Mouse (Mus musculus): ENCODE measurements around the gene Grin2b. TPM values are rescaled to one million over a fixed set of nuclear protein-coding genes. Genes with fewer than 3 reads are reported as not detected.
"Not testable (repeated sequence)": the region's sequence is repeated elsewhere in the genome, so short reads cannot be mapped to it uniquely, and the experiment has no call there.

Gene Grin2b
- polyA plus RNA-seq, 1 experiment from 2014 or later, result 87.8 TPM

DNA sequence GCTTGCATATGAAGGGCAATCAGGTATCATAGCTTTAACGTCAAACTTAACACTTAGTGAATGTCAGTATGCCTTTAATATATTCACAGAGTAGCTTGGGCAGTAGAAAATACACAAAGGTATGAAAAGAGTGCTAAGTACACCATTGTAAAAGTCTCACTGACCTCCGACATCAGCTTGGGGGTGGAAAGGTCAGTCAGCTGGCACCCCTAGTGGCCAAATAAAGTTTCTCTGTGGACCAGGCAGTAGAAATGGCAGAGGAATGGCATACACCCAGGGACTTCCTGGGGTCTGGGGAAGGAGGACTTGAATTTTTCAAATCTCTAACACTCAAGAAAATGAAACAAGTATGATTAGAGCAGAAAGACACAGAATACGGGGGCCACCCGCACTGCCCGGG, 339.8 kb downstream of the Grin2b start:
- no peaks in the 10 kb centered on the region for H3K9me3 ChIP-seq (ENCODE audit: control insufficient read depth, low read length)
- 61% methylated on average over 5 of the region's 5 CpGs for WGBS
- ATAC-seq (ENCODE audit: low read depth), result no peak

GRCm38 (mm10) chr6:135832041-135832440, 341.3 kb downstream of the Grin2b start:
- no peak overlapping the region for H3K4me2 ChIP-seq (ENCODE audit: low read depth, low read length)
- no peak for ATAC-seq (ENCODE audit: low read depth)
- no peaks in the 10 kb centered on the region for H3K36me3 ChIP-seq (ENCODE audit: control insufficient read depth, insufficient read depth, low read length)
- no peaks in the 10 kb centered on the region; the same call in 1 of the 2 replicates for H3K4me1 ChIP-seq (ENCODE audit: control insufficient read depth, insufficient read depth, low read length)
- no peaks in the 10 kb centered on the region for H3K27me3 ChIP-seq (ENCODE audit: control insufficient read depth, insufficient read depth, low read length)
- H3K9me3 ChIP-seq (ENCODE audit: control insufficient read depth, low read length), result no peaks in the 10 kb centered on the region
- 87% methylated on average over 3 of the region's 3 CpGs for WGBS
- H3K9ac ChIP-seq (replicated peaks; ENCODE audit: low read depth, low read length), result no peak overlapping the region
- H3K4me3 ChIP-seq (ENCODE audit: low read depth, low read length), result no peak overlapping the region
- no peak overlapping the region for H3K27ac ChIP-seq (ENCODE audit: low read depth, low read length)

More for the DNA sequence above, 339.8 kb downstream of the Grin2b start:
- H3K27me3 ChIP-seq (ENCODE audit: control insufficient read depth, insufficient read depth, low read length), result no peaks in the 10 kb centered on the region
- no peaks in the 10 kb centered on the region for H3K36me3 ChIP-seq (ENCODE audit: control insufficient read depth, insufficient read depth, low read length)
- no peak overlapping the region for H3K4me2 ChIP-seq (ENCODE audit: low read depth, low read length)
- no peaks in the 10 kb centered on the region; the same call in 1 of the 2 replicates for H3K4me1 ChIP-seq (ENCODE audit: control insufficient read depth, insufficient read depth, low read length)
- no peak overlapping the region for H3K4me3 ChIP-seq (ENCODE audit: low read depth, low read length)
- no peak overlapping the region for H3K9ac ChIP-seq (replicated peaks; ENCODE audit: low read depth, low read length)
- H3K27ac ChIP-seq (ENCODE audit: low read depth, low read length), result no peak overlapping the region

DNA sequence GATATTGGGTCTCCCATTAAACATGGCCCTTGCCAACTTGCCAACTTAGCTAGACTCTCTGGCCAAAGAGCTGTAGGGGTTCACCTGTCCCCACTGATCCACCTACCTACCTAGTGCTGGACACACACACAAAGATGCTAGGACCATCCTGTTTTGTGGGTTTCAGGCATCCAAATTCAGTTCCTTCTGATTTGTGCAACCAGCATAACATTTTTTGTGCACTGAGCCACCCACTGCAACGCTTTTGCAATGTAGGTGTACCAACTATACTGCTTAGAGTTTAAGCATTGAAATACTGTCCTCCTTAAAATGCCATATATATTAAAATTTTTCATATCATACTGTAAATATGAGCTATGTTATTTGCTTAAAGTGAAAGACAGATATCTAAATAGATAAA, 342.3 kb downstream of the Grin2b start:
- WGBS, result 94% methylated on average over 1 of the region's 1 CpGs
- no peak overlapping the region for H3K9ac ChIP-seq (replicated peaks; ENCODE audit: low read depth, low read length)
- no peaks in the 10 kb centered on the region for H3K4me1 ChIP-seq (ENCODE audit: control insufficient read depth, insufficient read depth, low read length)
- no peak overlapping the region for H3K27ac ChIP-seq (ENCODE audit: low read depth, low read length)
- H3K9me3 ChIP-seq (ENCODE audit: control insufficient read depth, low read length), result no peaks in the 10 kb centered on the region
- H3K36me3 ChIP-seq (ENCODE audit: control insufficient read depth, insufficient read depth, low read length), result no peaks in the 10 kb centered on the region
- H3K27me3 ChIP-seq (ENCODE audit: control insufficient read depth, insufficient read depth, low read length), result no peaks in the 10 kb centered on the region
- H3K4me2 ChIP-seq (ENCODE audit: low read depth, low read length), result no peak overlapping the region
- ATAC-seq (ENCODE audit: low read depth), result no peak
- no peak overlapping the region for H3K4me3 ChIP-seq (ENCODE audit: low read depth, low read length)

GRCm38 (mm10) chr6:135829458-135829857, 343.9 kb downstream of the Grin2b start:
- H3K9ac ChIP-seq (replicated peaks; ENCODE audit: low read depth, low read length), result no peak overlapping the region
- no peaks in the 10 kb centered on the region for H3K27me3 ChIP-seq (ENCODE audit: control insufficient read depth, insufficient read depth, low read length)
- H3K4me3 ChIP-seq (ENCODE audit: low read depth, low read length), result no peak overlapping the region
- H3K27ac ChIP-seq (ENCODE audit: low read depth, low read length), result no peak overlapping the region
- no peaks in the 10 kb centered on the region for H3K9me3 ChIP-seq (ENCODE audit: control insufficient read depth, low read length)
- no peaks in the 10 kb centered on the region for H3K36me3 ChIP-seq (ENCODE audit: control insufficient read depth, insufficient read depth, low read length)
- WGBS, result 59% methylated on average over 7 of the region's 7 CpGs
- no peaks in the 10 kb centered on the region for H3K4me1 ChIP-seq (ENCODE audit: control insufficient read depth, insufficient read depth, low read length)
- no peak overlapping the region for H3K4me2 ChIP-seq (ENCODE audit: low read depth, low read length)
- no peak for ATAC-seq (ENCODE audit: low read depth)

DNA sequence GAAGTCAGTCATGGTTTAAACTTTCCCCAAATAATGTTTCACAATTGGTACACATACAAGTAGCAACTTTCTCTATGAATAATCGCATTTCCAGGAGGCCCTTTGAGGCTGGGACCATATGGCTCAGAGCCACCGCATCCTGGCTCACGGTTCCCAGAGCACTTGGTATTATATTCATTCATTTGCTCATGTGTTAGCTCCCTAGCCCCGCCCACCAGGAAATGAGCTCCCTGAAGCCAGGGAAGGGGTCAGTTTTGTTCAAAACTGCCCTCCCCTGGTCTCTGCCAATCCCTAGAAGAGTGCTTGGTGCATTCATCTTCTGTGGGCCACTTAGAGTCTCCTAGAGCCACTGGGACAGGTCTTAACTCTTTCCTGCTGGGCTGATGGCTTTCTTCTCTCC, 344.3 kb downstream of the Grin2b start:
- H3K4me3 ChIP-seq (ENCODE audit: low read depth, low read length), result no peak overlapping the region
- H3K4me1 ChIP-seq (ENCODE audit: control insufficient read depth, insufficient read depth, low read length), result no peaks in the 10 kb centered on the region
- ATAC-seq (ENCODE audit: low read depth), result no peak
- no peaks in the 10 kb centered on the region for H3K9me3 ChIP-seq (ENCODE audit: control insufficient read depth, low read length)
- no peak overlapping the region for H3K27ac ChIP-seq (ENCODE audit: low read depth, low read length)
- H3K27me3 ChIP-seq (ENCODE audit: control insufficient read depth, insufficient read depth, low read length), result no peaks in the 10 kb centered on the region
- H3K36me3 ChIP-seq (ENCODE audit: control insufficient read depth, insufficient read depth, low read length), result no peaks in the 10 kb centered on the region
- 53% methylated on average over 4 of the region's 4 CpGs for WGBS
- H3K9ac ChIP-seq (replicated peaks; ENCODE audit: low read depth, low read length), result no peak overlapping the region
- H3K4me2 ChIP-seq (ENCODE audit: low read depth, low read length), result no peak overlapping the region

GRCm38 (mm10) chr6:135827942-135828341, 345.4 kb downstream of the Grin2b start:
- no peaks in the 10 kb centered on the region for H3K36me3 ChIP-seq (ENCODE audit: control insufficient read depth, insufficient read depth, low read length)
- no peaks in the 10 kb centered on the region for H3K9me3 ChIP-seq (ENCODE audit: control insufficient read depth, low read length)
- 19% methylated on average over 4 of the region's 4 CpGs for WGBS
- H3K27me3 ChIP-seq (ENCODE audit: control insufficient read depth, insufficient read depth, low read length), result no peaks in the 10 kb centered on the region
- no peak overlapping the region for H3K27ac ChIP-seq (ENCODE audit: low read depth, low read length)
- H3K4me3 ChIP-seq (ENCODE audit: low read depth, low read length), result no peak overlapping the region
- no peak overlapping the region for H3K9ac ChIP-seq (replicated peaks; ENCODE audit: low read depth, low read length)
- ATAC-seq (ENCODE audit: low read depth), result no peak
- H3K4me1 ChIP-seq (ENCODE audit: control insufficient read depth, insufficient read depth, low read length), result no peaks in the 10 kb centered on the region
- no peak overlapping the region for H3K4me2 ChIP-seq (ENCODE audit: low read depth, low read length)

DNA sequence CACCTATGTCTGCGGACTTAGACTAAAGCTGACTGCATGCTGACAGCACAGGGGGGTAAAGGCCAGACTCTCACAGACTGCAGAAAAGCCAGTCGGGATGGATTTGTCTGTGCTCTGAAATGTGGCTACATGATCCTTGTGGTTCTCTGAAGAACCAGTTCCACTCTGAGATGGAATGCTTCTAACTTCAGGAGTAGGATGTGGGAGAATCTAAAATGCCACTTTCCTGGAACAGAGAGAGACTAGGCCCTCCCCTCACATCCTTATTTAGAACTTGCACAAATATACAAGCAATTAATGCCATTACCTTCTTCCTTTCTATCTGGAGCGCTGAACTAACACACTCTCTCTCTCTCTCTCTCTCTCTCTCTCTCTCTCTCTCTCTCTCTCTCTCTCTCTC, 346.0 kb downstream of the Grin2b start:
- H3K4me3 ChIP-seq (ENCODE audit: low read depth, low read length), result no peak overlapping the region
- H3K27me3 ChIP-seq (ENCODE audit: control insufficient read depth, insufficient read depth, low read length), result no peaks in the 10 kb centered on the region
- no peak overlapping the region for H3K9ac ChIP-seq (replicated peaks; ENCODE audit: low read depth, low read length)
- no peaks in the 10 kb centered on the region for H3K4me1 ChIP-seq (ENCODE audit: control insufficient read depth, insufficient read depth, low read length)
- H3K36me3 ChIP-seq (ENCODE audit: control insufficient read depth, insufficient read depth, low read length), result no peaks in the 10 kb centered on the region
- no peak overlapping the region for H3K27ac ChIP-seq (ENCODE audit: low read depth, low read length)
- no peaks in the 10 kb centered on the region for H3K9me3 ChIP-seq (ENCODE audit: control insufficient read depth, low read length)
- no peak for ATAC-seq (ENCODE audit: low read depth)
- H3K4me2 ChIP-seq (ENCODE audit: low read depth, low read length), result no peak overlapping the region
- WGBS, result 93% methylated on average over 3 of the region's 3 CpGs

- H3K27ac ChIP-seq (ENCODE audit: low read depth, low read length); H3K36me3 ChIP-seq (ENCODE audit: control insufficient read depth, insufficient read depth, low read length); H3K9ac ChIP-seq (replicated peaks; ENCODE audit: low read depth, low read length); H3K9me3 ChIP-seq (ENCODE audit: control insufficient read depth, low read length); ATAC-seq (ENCODE audit: low read depth); H3K4me3 ChIP-seq (ENCODE audit: low read depth, low read length); H3K4me1 ChIP-seq (ENCODE audit: control insufficient read depth, insufficient read depth, low read length); H3K27me3 ChIP-seq (ENCODE audit: control insufficient read depth, insufficient read depth, low read length); H3K4me2 ChIP-seq (ENCODE audit: low read depth, low read length): not testable (repeated sequence)
- WGBS, result 98% methylated on average over 7 of the region's 7 CpGs
These were observed 346.5 kb downstream of the Grin2b start for GRCm38 (mm10) chr6:135826776-135827175.

DNA sequence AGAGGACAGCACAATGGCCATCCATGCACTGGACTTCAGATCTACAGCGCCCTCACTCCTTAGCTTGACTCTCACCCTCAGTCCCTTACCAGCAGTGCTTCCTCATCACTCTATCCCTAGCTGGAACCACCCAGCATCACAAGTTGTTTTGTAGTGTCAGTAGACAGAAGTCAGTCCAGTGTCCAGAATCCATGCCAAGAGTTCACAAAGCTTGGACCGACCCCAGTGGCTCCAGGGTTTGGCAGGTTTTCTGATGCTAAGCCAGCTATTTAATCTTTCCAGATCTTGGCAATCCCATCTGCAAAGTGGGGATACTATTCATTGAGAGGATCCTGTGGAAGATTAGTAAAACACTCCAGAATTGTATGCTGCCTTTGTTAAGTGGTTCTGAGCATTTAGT, 355.9 kb downstream of the Grin2b start:
- Histone ChIP-seq H3K27ac (ENCODE audit: low read depth, low read length) (no peak overlapping the region), H3K4me1 (ENCODE audit: control insufficient read depth, insufficient read depth, low read length) (no peaks in the 10 kb centered on the region), H3K27me3 (ENCODE audit: control insufficient read depth, insufficient read depth, low read length) (no peaks in the 10 kb centered on the region), H3K9ac (replicated peaks; ENCODE audit: low read depth, low read length) (no peak overlapping the region), H3K9me3 (ENCODE audit: control insufficient read depth, low read length) (no peaks in the 10 kb centered on the region), H3K4me2 (ENCODE audit: low read depth, low read length) (no peak overlapping the region), H3K4me3 (ENCODE audit: low read depth, low read length) (no peak overlapping the region), H3K36me3 (ENCODE audit: control insufficient read depth, insufficient read depth, low read length) (no peaks in the 10 kb centered on the region)
- 95% methylated on average over 2 of the region's 2 CpGs for WGBS
- no peak for ATAC-seq (ENCODE audit: low read depth)

DNA sequence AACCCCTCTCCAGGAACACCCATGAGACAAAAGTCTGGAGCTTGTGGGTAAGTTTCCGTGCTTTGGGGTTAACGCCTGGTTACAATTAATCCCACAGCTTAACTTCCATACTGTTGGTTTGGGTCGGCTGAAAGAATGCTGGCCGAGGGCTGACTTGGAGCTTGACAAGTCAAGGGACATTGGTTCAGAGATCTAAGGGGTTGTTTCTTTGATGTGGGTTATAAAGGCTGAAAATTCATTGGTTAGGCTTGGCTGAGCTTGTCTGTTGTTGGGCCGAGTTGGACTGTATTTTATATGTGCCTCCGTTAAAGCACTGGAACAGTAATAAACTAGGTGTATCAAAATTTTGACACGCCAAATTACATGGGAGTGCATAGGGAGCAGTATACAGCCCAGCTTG, 359.6 kb downstream of the Grin2b start:
- Histone ChIP-seq H3K4me3 (ENCODE audit: low read depth, low read length) (no peak overlapping the region), H3K4me2 (ENCODE audit: low read depth, low read length) (no peak overlapping the region), H3K27ac (ENCODE audit: low read depth, low read length) (no peak overlapping the region), H3K27me3 (ENCODE audit: control insufficient read depth, insufficient read depth, low read length) (no peaks in the 10 kb centered on the region), H3K36me3 (ENCODE audit: control insufficient read depth, insufficient read depth, low read length) (no peaks in the 10 kb centered on the region), H3K4me1 (ENCODE audit: control insufficient read depth, insufficient read depth, low read length) (no peaks in the 10 kb centered on the region), H3K9ac (replicated peaks; ENCODE audit: low read depth, low read length) (no peak overlapping the region), H3K9me3 (ENCODE audit: control insufficient read depth, low read length) (no peaks in the 10 kb centered on the region)
- 73% methylated on average over 7 of the region's 7 CpGs for WGBS
- ATAC-seq (ENCODE audit: low read depth), result no peak

Measured in neural tube, embryonic 14.5 days (tissue).